Mouse (Mus musculus) midbrain, postnatal 0 days (tissue): Measurements from ENCODE around the gene Far2. TPM values are rescaled to one million over a fixed set of nuclear protein-coding genes. Genes with fewer than 3 reads are reported as not detected.
A peak's percentile ranks its signal among the peaks of the same experiment; 100 is the strongest.

ENCODE experiments used
- ATAC-seq: fragments of 200-750 bp; cut with Nextera tagmentation; 2 replicates; pipeline ENCODE4 v1.8.0; 2017; ENCODE audit warnings: moderate number of reproducible peaks, mild to moderate bottlenecking, moderate TSS enrichment, moderate library complexity; ENCODE audit not compliant: low FRiP score
- DNase-seq: peaks from one replicate; pipeline ENCODE4 v3.0.0-alpha.2; 2015; ENCODE audit warnings: low spot score
- H3K27ac ChIP-seq: fragments of 300-500 bp; sonication (generic); 2 replicates; pipeline ENCODE4 v1.5.1; 2014; ENCODE audit warnings: low read depth, mild to moderate bottlenecking, low read length, mixed read lengths
- H3K27me3 ChIP-seq: fragments of 300-500 bp; sonication (generic); 2 replicates; pipeline ENCODE4 v1.6.1; 2014; ENCODE audit warnings: low read length, control low read depth, mixed read lengths; ENCODE audit not compliant: insufficient read depth
- H3K36me3 ChIP-seq: fragments of 300-500 bp; sonication (generic); 2 replicates; pipeline ENCODE4 v1.6.1; 2014; ENCODE audit warnings: low read length, control low read depth, mixed read lengths; ENCODE audit not compliant: insufficient read depth
- H3K4me1 ChIP-seq: fragments of 300-500 bp; sonication (generic); 2 replicates; pipeline ENCODE4 v1.6.1; 2014; ENCODE audit warnings: mild to moderate bottlenecking, control low read depth, antibody characterized with exemption, low read length, mixed read lengths; ENCODE audit not compliant: insufficient read depth
- H3K4me2 ChIP-seq: fragments of 300-500 bp; sonication (generic); 2 replicates; pipeline ENCODE4 v1.6.1; 2014; ENCODE audit warnings: low read depth, mild to moderate bottlenecking, low read length, mixed read lengths; ENCODE audit not compliant: poor library complexity, severe bottlenecking
- H3K4me3 ChIP-seq: fragments of 300-500 bp; sonication (generic); 2 replicates; pipeline ENCODE4 v1.5.1; 2014; ENCODE audit warnings: low read depth, mild to moderate bottlenecking, low read length, moderate library complexity
- H3K9ac ChIP-seq: fragments of 300-500 bp; sonication (generic); replicated peaks from 2 replicates; pipeline ENCODE4 v1.6.1; 2014; ENCODE audit warnings: mild to moderate bottlenecking, low read length, moderate library complexity, mixed read lengths; ENCODE audit not compliant: poor library complexity, severe bottlenecking
- H3K9me3 ChIP-seq: fragments of 300-500 bp; sonication (generic); 2 replicates; pipeline ENCODE4 v1.6.1; 2016; ENCODE audit warnings: low read length, control low read depth
- CTCF ChIP-seq: IDR thresholded peaks from 2 replicates; pipeline ENCODE4 v1.5.1; 2016; ENCODE audit warnings: antibody characterized with exemption, mild to moderate bottlenecking
- WGBS: fragments of 180-500 bp; shearing (Covaris S2); extraction: QIAGEN DNeasy Blood & Tissue Kit; methylation state at CpG from one replicate; pipeline ENCODE4 v1.1.7; 2014; 5-methylcytosine and 5-hydroxymethylcytosine counted together
- polyA plus RNA-seq: library from polyadenylated mRNA; unstranded; fragments of >200 nt; fragmentation: Nextera tagmentation; extraction: Ambion mirVana; gene quantifications from 2 replicates; pipeline ENCODE4 v1.2.1, GENCODE M21; 2015
- total RNA-seq: library from RNA; depleted of rRNA; stranded (reverse); fragments of >200 nt; gene quantifications from 2 replicates; pipeline ENCODE4 v1.2.3, GENCODE M21; 2014

Gene Far2
- total and polyA plus RNA-seq, 2 experiments from 2014 or later: 34.9 to 40.2 TPM

DNA sequence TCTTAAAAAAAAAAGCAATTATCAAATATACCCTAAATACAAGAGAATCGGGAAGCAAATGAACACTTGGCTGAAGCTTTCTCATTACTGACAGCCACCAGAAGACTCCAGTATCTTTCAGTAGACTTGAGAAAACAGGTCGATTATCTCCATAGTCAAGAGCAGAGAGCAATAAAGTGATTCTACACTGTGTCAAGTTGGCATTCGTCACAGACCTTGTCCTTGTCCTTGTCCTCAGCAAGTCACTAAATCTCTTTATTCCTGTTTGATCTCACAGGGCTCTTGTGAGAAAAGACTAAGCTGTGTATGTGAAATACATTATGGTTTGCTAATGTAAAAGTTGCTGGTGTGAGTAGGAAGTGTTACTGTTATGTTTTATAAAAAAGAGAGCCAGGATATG lies 16.1 kb downstream of the Far2 start:
- no peaks in the 10 kb centered on the region for H3K4me1 ChIP-seq
- H3K4me3 ChIP-seq: no peak overlapping the region
- 76% methylated on average over 3 of the region's 3 CpGs for WGBS
- H3K27ac ChIP-seq: no peak overlapping the region
- no peak overlapping the region for H3K9ac ChIP-seq
- no peak for ATAC-seq
- no peaks in the 10 kb centered on the region for H3K9me3 ChIP-seq
- H3K4me2 ChIP-seq: no peak overlapping the region
- TF ChIP-seq CTCF: no peak
- no peak for DNase-seq
- H3K27me3 ChIP-seq: no peaks in the 10 kb centered on the region
- no peaks in the 10 kb centered on the region for H3K36me3 ChIP-seq

DNA sequence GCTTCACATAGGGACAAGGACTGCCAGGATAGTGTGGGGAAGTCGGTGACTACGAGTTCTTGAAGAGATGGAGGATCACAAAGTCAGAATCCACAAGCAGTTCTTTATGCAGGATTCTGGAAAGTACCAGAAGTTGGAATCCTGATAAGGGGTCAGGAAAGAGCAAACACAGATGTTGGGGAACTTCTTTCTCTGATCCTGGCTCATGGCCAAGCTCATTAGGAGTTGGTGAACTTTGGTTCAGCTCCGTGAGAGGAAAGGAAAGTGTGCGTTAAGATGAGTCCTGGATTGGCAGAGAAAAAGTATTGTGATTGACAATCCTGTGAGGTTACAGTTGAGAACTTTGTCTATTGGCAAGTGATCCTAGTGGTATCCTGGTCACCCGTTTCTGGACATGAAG lies 19.2 kb downstream of the Far2 start:
- H3K4me3 ChIP-seq: no peak overlapping the region
- no peaks in the 10 kb centered on the region for H3K9me3 ChIP-seq
- ATAC-seq (no peak), DNase-seq (no peak)
- no peak overlapping the region for H3K4me2 ChIP-seq
- no peak for TF ChIP-seq CTCF
- H3K4me1 ChIP-seq: no peaks in the 10 kb centered on the region
- H3K27me3 ChIP-seq: no peaks in the 10 kb centered on the region
- H3K9ac ChIP-seq: no peak overlapping the region
- H3K27ac ChIP-seq: no peak overlapping the region
- no peaks in the 10 kb centered on the region for H3K36me3 ChIP-seq
- WGBS: 89% methylated on average over 5 of the region's 5 CpGs

DNA sequence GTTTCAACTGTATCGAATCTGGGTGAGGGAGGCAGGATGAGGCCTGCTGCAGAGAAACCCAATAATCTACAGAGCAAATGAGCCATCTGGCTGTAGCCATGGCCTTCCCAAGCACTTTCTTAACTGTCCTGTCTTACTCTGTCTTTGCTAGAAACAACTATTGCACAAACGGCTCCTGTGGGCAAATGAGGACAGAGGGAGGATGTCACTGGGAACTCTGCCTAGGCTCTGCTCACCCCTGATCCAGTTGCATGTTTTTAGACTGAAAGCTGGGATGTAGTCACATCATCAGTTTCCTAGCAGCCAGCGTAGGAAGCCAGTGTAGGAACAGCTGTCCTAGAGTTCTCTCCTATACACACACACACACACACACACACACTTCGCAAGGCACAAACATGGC lies 21.7 kb downstream of the Far2 start:
- H3K9ac ChIP-seq: no peak overlapping the region
- 92% methylated on average over 4 of the region's 4 CpGs for WGBS
- no peak overlapping the region for H3K27ac ChIP-seq
- no peaks in the 10 kb centered on the region for H3K36me3 ChIP-seq
- H3K4me1 ChIP-seq: no peaks in the 10 kb centered on the region
- H3K9me3 ChIP-seq: no peaks in the 10 kb centered on the region
- ATAC-seq: no peak
- no peaks in the 10 kb centered on the region for H3K27me3 ChIP-seq
- no peak for DNase-seq
- no peak for TF ChIP-seq CTCF
- no peak overlapping the region for H3K4me2 ChIP-seq
- H3K4me3 ChIP-seq: no peak overlapping the region

DNA sequence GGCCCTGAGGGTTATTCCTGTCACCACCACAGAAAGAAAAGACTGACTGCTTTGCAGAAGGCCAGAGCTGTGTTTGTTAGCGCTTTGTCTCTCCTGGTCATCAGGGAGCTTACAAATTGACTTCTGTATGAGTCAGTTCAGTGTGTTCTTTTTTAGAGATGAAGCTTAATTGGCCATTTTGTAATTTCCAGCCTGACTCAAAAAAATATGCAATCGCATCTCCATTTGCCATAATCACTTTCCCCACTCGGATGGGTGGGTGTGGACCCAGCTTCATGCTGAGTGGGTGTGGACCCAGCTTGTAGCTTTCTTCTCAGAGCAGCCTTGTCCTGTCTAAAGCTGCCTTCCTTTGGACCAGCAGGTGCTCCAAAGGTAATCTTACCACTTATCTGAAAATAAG lies 26.5 kb downstream of the Far2 start:
- Histone ChIP-seq H3K9ac (no peak overlapping the region), H3K27me3 (no peaks in the 10 kb centered on the region), H3K4me3 (no peak overlapping the region), H3K4me1 (no peaks in the 10 kb centered on the region), H3K36me3 (no peaks in the 10 kb centered on the region), H3K27ac (no peak overlapping the region), H3K4me2 (no peak overlapping the region), H3K9me3 (no peaks in the 10 kb centered on the region)
- DNase-seq (no peak), ATAC-seq (no peak)
- WGBS: 75% methylated on average over 3 of the region's 3 CpGs
- TF ChIP-seq CTCF: no peak

DNA sequence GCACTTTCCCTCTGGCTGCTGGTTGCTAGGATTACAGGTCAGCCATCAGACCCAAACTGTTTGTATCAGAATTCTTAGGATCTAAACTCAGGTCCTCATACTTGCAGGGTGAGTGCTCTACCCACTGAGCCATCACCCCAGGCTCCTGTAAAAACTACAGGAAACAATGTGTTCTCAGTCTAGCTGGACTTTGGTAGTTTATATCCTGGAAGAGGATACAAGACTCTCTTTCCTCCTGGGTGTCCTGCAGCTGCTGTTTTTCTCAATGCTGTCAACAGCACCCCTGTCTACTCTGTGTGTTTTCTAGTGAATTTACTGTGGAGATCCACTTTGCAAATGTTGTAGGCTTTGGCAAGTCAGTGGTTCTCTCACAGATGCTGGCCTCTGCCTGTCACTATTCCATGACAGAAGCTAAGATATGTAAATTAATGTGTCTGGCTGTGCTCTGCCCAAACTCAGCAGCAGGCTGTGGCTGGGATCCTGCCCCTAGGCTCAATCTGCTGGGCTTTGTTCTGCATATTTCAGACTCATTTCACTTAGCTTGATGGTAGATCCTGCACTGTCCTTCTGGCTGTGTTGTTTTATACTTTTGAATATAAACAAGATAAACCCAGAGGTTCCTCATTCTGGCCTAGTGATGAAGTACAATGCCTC lies 27.3 kb downstream of the Far2 start:
- Histone ChIP-seq H3K4me3 (no peak overlapping the region), H3K36me3 (no peaks in the 10 kb centered on the region), H3K27me3 (no peaks in the 10 kb centered on the region), H3K9ac (no peak overlapping the region), H3K27ac (no peak overlapping the region), H3K4me1 (no peaks in the 10 kb centered on the region), H3K9me3 (no peaks in the 10 kb centered on the region), H3K4me2 (no peak overlapping the region)
- ATAC-seq (no peak), DNase-seq (peak; percentile 9)
- TF ChIP-seq CTCF: no peak

DNA sequence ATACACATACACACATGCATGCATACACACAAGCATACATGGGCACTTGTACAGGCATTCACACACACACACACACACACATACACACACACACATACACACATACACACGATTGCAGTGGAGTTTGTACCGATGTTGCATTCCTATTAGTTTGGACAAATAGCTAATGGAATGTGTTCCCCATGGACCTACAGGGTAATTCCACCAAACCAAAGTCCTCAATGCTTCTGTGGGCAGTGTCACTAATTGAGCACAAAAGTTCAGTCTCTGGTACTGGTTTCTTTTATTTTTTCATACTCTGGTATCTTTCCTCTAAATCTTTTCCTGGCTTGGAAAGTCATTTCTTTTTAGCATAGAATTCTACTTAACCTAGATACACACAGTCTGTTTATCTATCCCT lies 36.8 kb downstream of the Far2 start:
- DNase-seq (no peak), ATAC-seq (no peak)
- no peak overlapping the region for H3K4me3 ChIP-seq
- no peaks in the 10 kb centered on the region for H3K36me3 ChIP-seq
- no peaks in the 10 kb centered on the region for H3K9me3 ChIP-seq
- H3K4me1 ChIP-seq: no peaks in the 10 kb centered on the region
- no peak overlapping the region for H3K9ac ChIP-seq
- no peak for TF ChIP-seq CTCF
- no peak overlapping the region for H3K4me2 ChIP-seq
- WGBS: 89% methylated on average over 2 of the region's 2 CpGs
- H3K27me3 ChIP-seq: no peaks in the 10 kb centered on the region
- H3K27ac ChIP-seq: no peak overlapping the region
